Mouse (Mus musculus): Measurements from ENCODE around the gene Il17rb. TPM values are rescaled to one million over a fixed set of nuclear protein-coding genes. Genes with fewer than 3 reads are reported as not detected.

Gene Il17rb
- polyA plus RNA-seq (2015; fragmentation: Nextera tagmentation; extraction: Ambion mirVana) = 6.2 and 7.1 TPM in 2 replicates

GRCm38 (mm10) chr14:30008733-30009575 lies at the start of gene Il17rb, which contains the start of gene Chdh:
Gene Il17rb (minus strand): TSS chr14:30008896.
Gene Chdh (plus strand): TSS chr14:30009023.
- no peaks in the 10 kb centered on the region for H3K9me3 ChIP-seq (ENCODE audit: low read length)
- TF ChIP-seq CTCF (IDR thresholded peaks at IDR 0.05; ENCODE audit: low read depth) = no peak
- no peak for TF ChIP-seq EP300 (IDR thresholded peaks at IDR 0.05; ENCODE audit: low read depth)
- ATAC-seq = peak; percentile 82
- WGBS (ENCODE audit: insufficient replicate concordance) = 9% methylated on average over 50 of the region's 54 CpGs
- H3K36me3 ChIP-seq (replicated peaks; ENCODE audit: insufficient read depth, low read length) = no peaks in the 10 kb centered on the region
- H3K4me2 ChIP-seq (ENCODE audit: low read depth, low read length) = peak within 1 kb of the TSS; percentile 72
- H3K9ac ChIP-seq (replicated peaks) = peak within 1 kb of the TSS; percentile 71
- peak within 1 kb of the TSS; percentile 91 for H3K27ac ChIP-seq (ENCODE audit: low read depth)
- DNase-seq = peak; percentile 84
- peaks cover 12% of the 10 kb centered on the region for H3K4me1 ChIP-seq (ENCODE audit: insufficient read depth)
- H3K27me3 ChIP-seq (ENCODE audit: insufficient read depth, low read length) = 0 out of 2 replicates have a peak, but pooled peaks cover 3% of the 10 kb centered on the region
- H3K4me3 ChIP-seq (ENCODE audit: low read depth, low read length) = peak within 1 kb of the TSS; percentile 54

- WGBS (ENCODE audit: insufficient replicate concordance) = 70% methylated on average over 13 of the region's 13 CpGs
- Histone ChIP-seq H3K9me3 (ENCODE audit: low read length) (no peaks in the 10 kb centered on the region), H3K4me3 (ENCODE audit: low read depth, low read length) (no peak overlapping the region), H3K9ac (replicated peaks) (no peak overlapping the region), H3K4me1 (ENCODE audit: insufficient read depth) (no peaks in the 10 kb centered on the region), H3K27ac (ENCODE audit: low read depth) (no peak overlapping the region), H3K27me3 (ENCODE audit: insufficient read depth, low read length) (no peaks in the 10 kb centered on the region), H3K36me3 (replicated peaks; ENCODE audit: insufficient read depth, low read length) (no peaks in the 10 kb centered on the region), H3K4me2 (ENCODE audit: low read depth, low read length) (no peak overlapping the region)
- no peak for DNase-seq
- no peak for ATAC-seq
- TF ChIP-seq CTCF (IDR thresholded peaks at IDR 0.05; ENCODE audit: low read depth) = no peak
- TF ChIP-seq EP300 (IDR thresholded peaks at IDR 0.05; ENCODE audit: low read depth) = no peak
Measured at GRCm38 (mm10) chr14:30056031-30056766, 47.5 kb upstream of the Il17rb start.

- Histone ChIP-seq H3K9me3 (ENCODE audit: low read length) (no peaks in the 10 kb centered on the region), H3K4me2 (ENCODE audit: low read depth, low read length) (no peak overlapping the region), H3K27me3 (ENCODE audit: insufficient read depth, low read length) (no peaks in the 10 kb centered on the region), H3K4me1 (ENCODE audit: insufficient read depth) (no peaks in the 10 kb centered on the region), H3K9ac (replicated peaks) (no peak overlapping the region), H3K27ac (ENCODE audit: low read depth) (no peak overlapping the region), H3K4me3 (ENCODE audit: low read depth, low read length) (no peak overlapping the region), H3K36me3 (replicated peaks; ENCODE audit: insufficient read depth, low read length) (no peaks in the 10 kb centered on the region)
- ATAC-seq (no peak), DNase-seq (no peak)
- TF ChIP-seq EP300 (IDR thresholded peaks at IDR 0.05; ENCODE audit: low read depth) (no peak), CTCF (IDR thresholded peaks at IDR 0.05; ENCODE audit: low read depth) (no peak)
- WGBS (ENCODE audit: insufficient replicate concordance) = 47% methylated on average over 7 of the region's 7 CpGs
Measured at GRCm38 (mm10) chr14:30054922-30055321, 46.2 kb upstream of the Il17rb start.

DNA sequence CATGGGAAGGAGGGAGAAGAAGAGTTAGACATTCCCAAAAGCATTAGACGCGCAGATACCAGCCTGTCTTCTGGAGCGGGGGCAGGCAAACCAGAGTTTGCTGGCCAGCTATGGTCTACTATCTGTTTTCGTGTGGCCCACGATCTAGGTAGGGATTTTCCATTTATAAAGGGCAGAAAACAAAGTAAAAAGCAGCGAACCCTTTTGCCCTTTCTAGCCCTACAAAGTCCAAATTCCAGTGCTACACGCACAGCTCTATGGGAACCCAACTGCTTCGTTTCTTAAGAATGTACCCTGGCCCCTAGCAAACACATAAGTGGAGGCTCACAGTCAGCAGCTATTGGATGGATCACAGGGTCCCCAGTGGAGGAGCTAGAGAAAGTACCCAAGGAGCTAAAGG lies 41.6 kb upstream of the Il17rb start:
- no peaks in the 10 kb centered on the region for H3K36me3 ChIP-seq (replicated peaks; ENCODE audit: insufficient read depth, low read length)
- H3K4me1 ChIP-seq (ENCODE audit: insufficient read depth) = no peaks in the 10 kb centered on the region
- no peaks in the 10 kb centered on the region for H3K9me3 ChIP-seq (ENCODE audit: low read length)
- H3K27me3 ChIP-seq (ENCODE audit: insufficient read depth, low read length) = no peaks in the 10 kb centered on the region
- no peak overlapping the region for H3K4me2 ChIP-seq (ENCODE audit: low read depth, low read length)
- ATAC-seq (no peak), DNase-seq (no peak)
- TF ChIP-seq CTCF (IDR thresholded peaks at IDR 0.05; ENCODE audit: low read depth) = no peak
- no peak overlapping the region for H3K4me3 ChIP-seq (ENCODE audit: low read depth, low read length)
- 76% methylated on average over 8 of the region's 8 CpGs for WGBS (ENCODE audit: insufficient replicate concordance)
- H3K9ac ChIP-seq (replicated peaks) = no peak overlapping the region
- no peak overlapping the region for H3K27ac ChIP-seq (ENCODE audit: low read depth)

GRCm38 (mm10) chr14:30048049-30048448 lies 39.4 kb upstream of the Il17rb start:
- no peak overlapping the region for H3K4me3 ChIP-seq (ENCODE audit: low read depth, low read length)
- H3K9me3 ChIP-seq (ENCODE audit: low read length) = no peaks in the 10 kb centered on the region
- 72% methylated on average over 3 of the region's 3 CpGs for WGBS (ENCODE audit: insufficient replicate concordance)
- H3K27me3 ChIP-seq (ENCODE audit: insufficient read depth, low read length) = no peaks in the 10 kb centered on the region
- H3K36me3 ChIP-seq (replicated peaks; ENCODE audit: insufficient read depth, low read length) = no peaks in the 10 kb centered on the region
- peak; percentile 41 for TF ChIP-seq CTCF (IDR thresholded peaks at IDR 0.05; ENCODE audit: low read depth)
- TF ChIP-seq EP300 (IDR thresholded peaks at IDR 0.05; ENCODE audit: low read depth) = no peak
- H3K4me2 ChIP-seq (ENCODE audit: low read depth, low read length) = no peak overlapping the region
- ATAC-seq = no peak
- H3K4me1 ChIP-seq (ENCODE audit: insufficient read depth) = no peaks in the 10 kb centered on the region
- DNase-seq = no peak
- H3K27ac ChIP-seq (ENCODE audit: low read depth) = no peak overlapping the region
- no peak overlapping the region for H3K9ac ChIP-seq (replicated peaks)

DNA sequence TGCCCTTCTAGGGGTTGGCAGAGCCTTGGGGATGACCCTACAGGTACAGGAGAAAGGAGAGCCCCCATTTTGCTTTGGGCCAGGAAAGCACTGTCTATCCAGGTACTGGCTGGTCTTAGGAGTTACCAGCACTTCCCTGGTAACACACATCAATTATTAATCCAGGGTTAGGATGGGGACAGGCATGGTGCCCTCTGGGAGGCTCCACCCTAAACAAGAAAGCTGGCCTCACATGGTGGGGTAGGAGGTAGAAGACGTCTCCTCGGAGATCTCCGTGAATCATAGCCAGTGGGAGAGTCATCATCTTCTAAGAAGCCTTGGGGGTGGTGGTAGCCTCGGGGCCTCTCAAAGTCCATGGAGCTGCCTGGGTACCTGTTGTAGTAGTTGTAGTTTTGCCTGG lies 38.3 kb upstream of the Il17rb start:
- Histone ChIP-seq H3K9me3 (ENCODE audit: low read length) (no peaks in the 10 kb centered on the region), H3K4me3 (ENCODE audit: low read depth, low read length) (no peak overlapping the region), H3K36me3 (replicated peaks; ENCODE audit: insufficient read depth, low read length) (no peaks in the 10 kb centered on the region), H3K9ac (replicated peaks) (no peak overlapping the region), H3K27me3 (ENCODE audit: insufficient read depth, low read length) (no peaks in the 10 kb centered on the region), H3K27ac (ENCODE audit: low read depth) (no peak overlapping the region), H3K4me1 (ENCODE audit: insufficient read depth) (no peaks in the 10 kb centered on the region), H3K4me2 (ENCODE audit: low read depth, low read length) (no peak overlapping the region)
- no peak for ATAC-seq
- no peak for TF ChIP-seq CTCF (IDR thresholded peaks at IDR 0.05; ENCODE audit: low read depth)
- TF ChIP-seq EP300 (IDR thresholded peaks at IDR 0.05; ENCODE audit: low read depth) = no peak
- no peak for DNase-seq
- 93% methylated on average over 4 of the region's 4 CpGs for WGBS (ENCODE audit: insufficient replicate concordance)
